Mouse (Mus musculus) WW6 (cell line): ENCODE measurements around the gene Dync1li1.

ENCODE experiments used
- DNase-seq: peaks from one replicate; pipeline ENCODE4 v3.0.0-alpha.2; 2013; ENCODE audit warnings: low read depth, low spot score

Dync1li1 gene

DNA sequence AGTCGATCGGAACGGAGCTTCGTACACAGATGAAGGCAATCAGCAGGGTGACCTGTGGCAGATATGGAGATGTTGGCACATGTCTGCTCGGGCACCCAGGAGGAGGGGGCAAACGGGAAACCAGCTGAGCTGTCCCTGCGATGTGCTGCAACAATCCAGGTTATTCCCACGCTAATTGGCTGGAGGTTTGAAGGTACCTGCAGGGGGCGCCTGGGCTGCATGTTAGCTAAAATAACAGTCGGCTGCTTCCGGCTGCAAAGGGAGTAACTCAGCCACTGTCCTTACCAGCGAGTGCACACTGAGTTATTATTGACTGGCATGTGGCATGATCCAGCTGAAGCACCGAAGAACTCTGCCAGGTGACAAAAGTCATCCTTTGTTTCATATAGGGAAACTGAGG is 74.8 kb downstream of the Dync1li1 start:
- DNase-seq, result peak; percentile 33

DNA sequence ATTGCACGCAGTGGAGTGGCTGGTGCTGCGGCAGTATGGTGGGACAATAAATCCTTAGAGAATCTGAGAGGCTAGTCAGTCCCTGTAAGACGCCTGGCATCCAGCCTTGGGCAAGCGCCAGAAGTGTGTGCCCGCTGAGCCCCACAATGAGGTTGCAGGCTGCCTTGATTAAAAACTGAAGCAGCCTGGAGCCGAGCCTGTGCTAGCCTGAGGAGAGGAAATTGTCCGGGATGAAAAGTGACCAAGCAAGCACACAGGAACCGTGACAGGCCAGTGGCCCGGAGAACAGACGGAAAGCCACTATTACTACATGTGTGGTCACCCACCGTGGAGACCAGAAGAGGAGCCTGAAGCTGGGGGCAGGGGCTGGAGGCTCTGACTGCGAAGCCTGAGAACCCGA is 78.4 kb downstream of the Dync1li1 start:
- no peak for DNase-seq

DNA sequence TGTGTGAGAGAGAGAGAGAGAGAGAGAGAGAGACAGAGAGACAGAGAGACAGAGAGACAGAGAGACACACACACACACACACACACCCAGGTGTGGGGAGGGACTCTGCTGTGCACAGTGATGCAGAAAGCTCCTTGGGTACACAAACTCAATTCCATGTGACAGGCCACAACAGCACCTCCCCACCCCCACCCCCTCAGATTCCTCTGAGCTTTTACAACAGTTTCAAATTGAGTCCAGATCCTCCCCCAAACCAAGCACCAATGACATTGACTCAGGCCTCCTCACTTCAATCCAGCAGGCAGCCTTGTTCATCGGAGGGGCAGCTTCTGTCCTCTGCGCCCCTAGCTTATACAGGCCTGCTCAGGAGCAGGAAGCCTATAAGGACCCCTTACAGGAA is 78.9 kb downstream of the Dync1li1 start:
- no peak for DNase-seq

DNA sequence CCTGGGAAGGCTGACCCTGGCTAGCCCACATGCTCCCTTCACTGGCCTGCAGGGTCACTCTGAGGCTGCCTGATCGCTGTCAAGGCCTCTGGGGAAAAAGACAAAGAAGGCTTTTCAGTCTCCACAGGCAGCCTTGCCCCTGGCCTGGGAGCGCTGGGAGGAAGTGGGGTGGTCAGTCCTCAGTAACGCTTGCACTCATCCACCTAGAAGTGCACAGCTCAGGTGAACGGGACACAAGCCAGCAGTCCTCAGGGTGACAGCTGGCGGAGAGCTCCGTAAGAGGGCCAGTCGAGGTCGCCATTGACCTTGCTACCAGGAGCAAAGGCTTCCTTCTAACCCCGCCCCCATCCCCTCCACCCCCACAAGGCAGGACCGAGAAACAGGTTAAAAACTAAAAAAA is 79.5 kb downstream of the Dync1li1 start:
- no peak for DNase-seq

DNA sequence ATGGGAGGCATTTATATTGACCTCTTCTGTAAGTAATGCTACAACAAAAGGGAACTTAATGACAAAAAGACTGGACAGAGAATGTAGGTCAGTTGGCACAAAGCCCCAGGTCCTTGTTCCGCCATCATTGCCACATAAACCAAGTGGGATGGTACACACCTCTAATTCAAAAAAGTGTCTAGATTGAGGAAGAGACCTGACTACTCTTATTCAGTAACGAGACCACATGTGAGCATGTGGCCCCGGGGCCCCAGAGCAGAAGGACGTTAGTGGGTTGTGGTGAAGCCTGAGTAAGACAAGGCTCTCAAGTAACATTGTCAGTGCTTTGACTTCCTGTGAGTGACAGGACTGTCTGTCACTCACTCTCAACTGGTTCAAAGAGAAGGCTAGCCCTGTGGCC is 81.6 kb downstream of the Dync1li1 start:
- no peak for DNase-seq

DNA sequence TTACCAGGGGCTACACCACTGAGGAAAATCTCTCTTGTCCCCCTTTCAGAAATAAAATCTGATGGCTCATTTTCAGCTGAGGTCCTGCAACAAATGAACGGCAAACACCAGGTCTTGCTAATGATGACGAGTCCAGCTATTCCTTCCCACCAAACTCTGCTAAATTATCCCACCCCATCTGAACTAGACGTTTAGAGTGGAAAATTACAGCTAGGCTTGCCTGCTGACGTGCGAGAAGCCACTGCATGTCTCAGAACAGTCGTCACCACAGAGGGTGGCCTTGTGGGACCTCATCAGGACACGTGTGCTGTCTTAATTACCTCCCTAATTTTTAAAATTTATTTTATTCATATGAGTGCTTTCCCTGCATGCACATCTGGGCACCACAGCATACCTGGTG is 83.0 kb downstream of the Dync1li1 start:
- DNase-seq, result no peak
